Mouse (Mus musculus): ENCODE measurements at regions not wholly inside any gene's neighbourhood (a gene's known extent, or its start where the extent isn't known, plus 50 kb on each side); places are given as distances from the start of the nearest gene placed in this dataset.

- DNase-seq: no peak
Observed at GRCm38 (mm10) chr3:58153874-58154756, 260.4 kb upstream of the Tsc22d2 start.

GRCm38 (mm10) chr3:58159384-58159783, 255.1 kb upstream of the Tsc22d2 start:
- DNase-seq: no peak

GRCm38 (mm10) chr3:58162238-58162637, 252.3 kb upstream of the Tsc22d2 start:
- DNase-seq: no peak

- peak; percentile 43 for DNase-seq
Observed at GRCm38 (mm10) chr3:58163806-58164205, 250.7 kb upstream of the Tsc22d2 start.

GRCm38 (mm10) chr3:58166628-58167027, 247.9 kb upstream of the Tsc22d2 start:
- no peak for DNase-seq

GRCm38 (mm10) chr3:58167121-58167520, 247.4 kb upstream of the Tsc22d2 start:
- no peak for DNase-seq

- DNase-seq: no peak
Observed at GRCm38 (mm10) chr3:58167761-58168290, 246.7 kb upstream of the Tsc22d2 start.

- peak; percentile 11 for DNase-seq
Observed at GRCm38 (mm10) chr3:58168522-58169185, 245.9 kb upstream of the Tsc22d2 start.

- no peak for DNase-seq
Observed at GRCm38 (mm10) chr3:58169786-58170185, 244.7 kb upstream of the Tsc22d2 start.

GRCm38 (mm10) chr3:58172096-58172495, 242.4 kb upstream of the Tsc22d2 start:
- no peak for DNase-seq

GRCm38 (mm10) chr3:58173821-58174220, 240.7 kb upstream of the Tsc22d2 start:
- no peak for DNase-seq

GRCm38 (mm10) chr3:58181715-58182114, 232.8 kb upstream of the Tsc22d2 start:
- DNase-seq: no peak

- DNase-seq: no peak
Observed at GRCm38 (mm10) chr3:58182299-58182698, 232.2 kb upstream of the Tsc22d2 start.

GRCm38 (mm10) chr3:58183279-58183678, 231.2 kb upstream of the Tsc22d2 start:
- DNase-seq: no peak

GRCm38 (mm10) chr3:58200462-58200861, 214.1 kb upstream of the Tsc22d2 start:
- DNase-seq: no peak

- DNase-seq: no peak
Observed at GRCm38 (mm10) chr3:58202816-58203215, 211.7 kb upstream of the Tsc22d2 start.

GRCm38 (mm10) chr3:58203806-58204205, 210.7 kb upstream of the Tsc22d2 start:
- no peak for DNase-seq

GRCm38 (mm10) chr3:58205526-58205925, 209.0 kb upstream of the Tsc22d2 start:
- DNase-seq: no peak

- DNase-seq: no peak
Observed at GRCm38 (mm10) chr3:58206776-58207398, 207.6 kb upstream of the Tsc22d2 start.

GRCm38 (mm10) chr3:58211016-58211415, 203.5 kb upstream of the Tsc22d2 start:
- DNase-seq: no peak

- DNase-seq: no peak
Observed at GRCm38 (mm10) chr3:58224696-58225095, 189.8 kb upstream of the Tsc22d2 start.

- no peak for DNase-seq
Observed at GRCm38 (mm10) chr3:58226447-58227321, 187.8 kb upstream of the Tsc22d2 start.

GRCm38 (mm10) chr3:58227322-58227627, 187.2 kb upstream of the Tsc22d2 start:
- no peak for DNase-seq

Data from cerebellum, adult 9-11 months (tissue).